Mouse (Mus musculus) lung, postnatal 0 days (tissue): ENCODE measurements around the gene Kifc3.

Experiments
- CTCF ChIP-seq: IDR thresholded peaks from 2 replicates; pipeline ENCODE4 v1.5.1; 2016; ENCODE audit warnings: antibody characterized with exemption, mild to moderate bottlenecking
- EP300 ChIP-seq: IDR thresholded peaks from 2 replicates; pipeline ENCODE4 v1.6.1; 2016; ENCODE audit warnings: antibody characterized with exemption, mild to moderate bottlenecking, control low read depth

DNA sequence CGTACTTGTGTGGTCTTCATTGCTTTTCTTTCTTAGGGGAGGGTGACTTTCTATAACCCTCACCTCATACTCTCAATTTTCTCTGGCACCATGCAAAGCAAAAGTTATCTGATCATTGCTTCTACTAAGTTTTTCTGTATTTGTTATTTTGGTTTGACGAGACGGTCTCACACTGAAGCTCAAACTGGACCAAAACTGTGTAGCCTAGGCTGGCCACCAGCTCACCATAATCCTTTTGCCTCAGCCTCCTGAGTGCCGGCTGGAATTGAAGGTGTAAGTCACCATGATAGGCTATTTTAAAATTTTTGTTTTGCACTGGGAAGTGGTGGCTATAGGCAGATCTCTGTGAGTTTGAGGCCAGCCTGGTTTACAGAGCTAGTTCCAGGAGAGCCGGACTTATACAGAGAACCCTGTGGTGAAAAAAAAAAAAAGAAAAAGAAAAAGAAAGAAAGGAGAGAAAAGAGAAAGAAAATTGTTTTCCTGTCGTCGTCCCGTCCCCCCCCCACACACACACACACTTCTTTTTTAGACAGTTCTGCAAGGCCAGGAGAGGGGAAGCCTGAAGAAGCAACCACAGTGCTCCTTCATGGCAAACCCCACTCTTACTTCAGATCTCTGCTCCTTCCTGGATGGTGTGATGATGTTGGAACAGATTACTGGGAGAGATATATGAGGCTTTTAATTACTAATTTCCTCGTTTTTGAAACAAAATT lies 870 bp upstream of the Kifc3 start:
- TF ChIP-seq CTCF: no peak
- TF ChIP-seq EP300: no peak
